Mouse (Mus musculus) spleen, adult 18-20 months (tissue): Measurements from ENCODE around the gene Kcnh6.

Experiments
- DNase-seq, 2 experiments: peaks; one replicate each; pipeline ENCODE4 v3.0.0; 2022; ENCODE audit warnings: mixed read lengths in 2 of 2

Kcnh6 gene

DNA sequence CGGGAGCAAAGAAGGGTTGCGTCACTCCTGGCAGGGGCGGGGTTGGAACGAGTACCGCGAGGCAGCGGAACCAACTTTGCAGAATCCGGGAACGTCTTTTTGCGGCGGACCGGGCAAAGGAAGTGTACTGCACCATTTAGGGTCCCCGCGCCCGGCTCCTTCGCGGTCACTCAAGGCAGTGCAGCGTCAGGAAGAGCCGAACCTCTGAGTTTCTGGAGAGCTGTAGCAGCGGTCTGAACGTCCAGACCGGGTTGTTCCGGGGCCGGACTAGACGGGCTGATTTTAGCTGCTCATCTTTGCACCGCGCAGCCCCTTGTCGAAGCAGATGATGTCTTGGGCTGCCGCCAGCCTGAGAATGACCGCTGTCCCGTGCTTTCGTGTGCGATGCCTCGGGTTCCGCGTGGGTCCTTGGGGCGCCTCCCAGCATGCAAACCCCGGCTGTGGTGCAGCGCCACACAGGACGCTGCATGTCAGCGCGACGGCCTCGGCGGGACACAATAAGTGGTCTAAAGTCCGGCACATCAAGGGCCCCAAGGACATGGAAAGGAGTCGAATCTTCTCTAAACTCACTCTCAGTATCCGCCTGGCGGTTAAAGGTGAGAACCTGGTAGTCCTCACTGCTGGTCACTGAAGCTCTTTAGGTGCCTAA lies 58.1 kb downstream of the Kcnh6 start, which contains the start of gene Taco1:
Gene Taco1 (plus strand): TSS at position 139 of the 649 bp plus-strand sequence.
- DNase-seq = peak; percentile 80 to 90

DNA sequence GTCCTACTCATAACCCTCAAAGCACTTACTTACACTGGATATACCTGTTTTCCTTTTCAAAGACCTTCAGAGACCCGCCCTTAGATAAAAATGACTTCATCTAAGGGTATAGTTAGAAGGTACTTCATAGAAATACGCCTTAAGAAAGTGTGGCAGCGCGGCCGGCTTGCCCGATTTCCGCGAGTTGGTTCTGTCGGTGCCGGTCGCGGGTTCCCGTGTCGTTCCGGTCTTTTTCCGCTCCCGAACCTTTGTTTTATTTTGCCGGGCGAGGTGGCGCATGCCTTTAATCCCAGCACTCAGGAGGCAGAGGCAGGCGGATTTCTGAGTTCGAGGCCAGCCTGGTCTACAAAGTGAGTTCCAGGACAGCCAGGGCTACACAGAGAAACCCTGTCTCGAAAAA lies 58.7 kb downstream of the Kcnh6 start:
- DNase-seq = peak in 1 of 2 experiments; percentile 26

GRCm38 (mm10) chr11:106073774-106074173 lies 65.8 kb downstream of the Kcnh6 start:
- no peak for DNase-seq

GRCm38 (mm10) chr11:106076321-106076720 lies 68.4 kb downstream of the Kcnh6 start:
- DNase-seq = peak; percentile 60 to 78
